Mouse (Mus musculus) C2C12 (cell line): ENCODE results near the gene Sipa1l3.

ENCODE experiments used
- CTCF ChIP-seq: IDR thresholded peaks from one replicate; pipeline ENCODE4 v1.5.1; 2011; ENCODE audit not compliant: control insufficient read depth, insufficient read depth, insufficient read length
- FOSL1 ChIP-seq: IDR thresholded peaks from one replicate; pipeline ENCODE4 v1.8.0; 2011; ENCODE audit warnings: mild to moderate bottlenecking, low read length; ENCODE audit not compliant: poor library complexity, insufficient read depth, severe bottlenecking
- MAX ChIP-seq: IDR thresholded peaks from one replicate; pipeline ENCODE4 v1.6.1; 2011; ENCODE audit warnings: mild to moderate bottlenecking, control low read depth
- MYOD1 ChIP-seq: IDR thresholded peaks from one replicate; pipeline ENCODE4 v1.6.1; 2011; ENCODE audit warnings: low read depth; ENCODE audit not compliant: control insufficient read depth, insufficient read length
- USF1 ChIP-seq: IDR thresholded peaks from one replicate; pipeline ENCODE4 v1.6.1; 2011; ENCODE audit warnings: low read depth, mild to moderate bottlenecking, control low read depth, moderate library complexity

DNA sequence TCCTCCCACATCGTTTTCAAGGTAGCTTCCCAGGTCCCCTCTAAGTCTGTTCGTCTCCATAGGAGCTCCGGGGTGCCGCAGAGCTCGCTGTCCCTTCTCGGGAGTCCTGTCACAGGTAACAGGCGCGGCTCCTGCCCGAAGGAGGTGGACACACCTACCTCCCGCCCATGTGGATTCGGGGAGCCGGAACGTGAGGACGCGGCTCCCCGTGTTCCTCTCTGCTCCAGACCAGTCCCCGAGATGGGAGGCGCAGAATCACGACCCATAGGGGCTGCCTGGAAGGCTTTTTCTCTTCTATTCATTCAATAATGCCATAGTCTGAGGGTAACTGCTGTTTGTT is 740 bp upstream of the Sipa1l3 start:
- TF ChIP-seq CTCF, result no peak
- TF ChIP-seq MYOD1, result no peak
- no peak for TF ChIP-seq USF1
- no peak for TF ChIP-seq MAX
- TF ChIP-seq FOSL1, result no peak
